Mouse (Mus musculus): ENCODE results near the gene Tas2r117.

Gene Tas2r117

GRCm38 (mm10) chr6:132802518-132802917 lies at the start of gene Tas2r117:
Gene Tas2r117 (plus strand): TSS chr6:132802818.
- no peak for DNase-seq

DNA sequence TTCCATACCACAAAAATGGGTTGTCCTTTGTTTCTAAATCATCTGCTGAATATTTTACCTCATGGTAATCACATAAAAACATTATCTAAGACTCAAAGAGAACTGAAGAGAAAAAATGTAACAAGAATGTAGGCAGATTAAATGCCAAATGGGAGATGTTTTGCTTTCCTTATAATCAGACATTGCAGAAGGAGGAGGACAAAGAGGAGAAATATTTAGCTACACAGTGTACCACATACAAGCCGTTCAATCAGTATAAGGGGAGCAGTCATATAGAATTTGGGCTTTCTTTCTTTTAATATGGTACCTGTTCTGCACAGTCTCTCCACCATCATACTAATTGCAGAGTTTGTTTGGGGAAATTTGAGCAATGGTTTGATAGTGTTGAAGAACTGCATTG lies 48.2 kb upstream of the Tas2r117 start, which contains the start of gene Tas2r124:
TSS of gene Tas2r124 (plus strand) at position 301 of the 400 bp plus-strand sequence.
- no peak for DNase-seq

DNA sequence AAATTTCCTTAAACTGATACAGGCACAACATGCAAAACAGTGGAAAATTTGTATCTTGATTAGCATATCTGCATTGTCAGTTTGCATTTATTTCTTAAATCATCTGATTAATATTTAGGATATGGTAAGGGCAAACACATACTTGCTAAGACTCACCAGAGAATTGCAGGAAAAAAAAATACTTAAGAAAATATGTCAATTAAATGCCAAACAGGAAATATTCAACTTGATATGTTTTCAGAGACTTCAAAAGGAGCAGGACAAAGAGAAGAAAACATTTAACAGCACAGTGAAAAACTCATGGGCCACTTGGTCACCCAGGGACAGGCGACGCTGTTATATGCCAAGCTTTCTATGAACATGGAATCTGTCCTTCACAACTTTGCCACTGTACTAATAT lies 40.8 kb upstream of the Tas2r117 start, which contains the start of gene Tas2r102:
TSS of gene Tas2r102 (plus strand) at position 301 of the 400 bp plus-strand sequence.
- DNase-seq, result no peak

- DNase-seq, result no peak
Measured at GRCm38 (mm10) chr6:132778062-132778461, 24.6 kb upstream of the Tas2r117 start, which contains the start of gene Tas2r136. Gene Tas2r136 (minus strand): TSS chr6:132778162.

GRCm38 (mm10) chr6:132795393-132795792 lies 7.2 kb upstream of the Tas2r117 start:
- no peak for DNase-seq

GRCm38 (mm10) chr6:132846842-132847241 lies 44.2 kb downstream of the Tas2r117 start, which contains the start of gene Tas2r123:
Gene Tas2r123 (plus strand): TSS chr6:132847142.
- DNase-seq, result no peak

All from thymus, postnatal 14 days (tissue).